Mouse (Mus musculus) cerebellum, adult 2 months (tissue): ENCODE measurements around the gene Bud23.

ENCODE experiments used
- CTCF ChIP-seq: fragments of 200-500 bp; IDR thresholded peaks from 2 replicates; pipeline ENCODE4 v1.5.1; 2011; ENCODE audit warnings: low read depth, mild to moderate bottlenecking, control low read depth, low read length, moderate library complexity, borderline replicate concordance; ENCODE audit not compliant: insufficient read depth
- POLR2A ChIP-seq: fragments of 200-500 bp; IDR thresholded peaks from 2 replicates; pipeline ENCODE4 v1.6.1; 2011; ENCODE audit warnings: low read length, control low read depth, borderline replicate concordance; ENCODE audit not compliant: insufficient read depth

DNA sequence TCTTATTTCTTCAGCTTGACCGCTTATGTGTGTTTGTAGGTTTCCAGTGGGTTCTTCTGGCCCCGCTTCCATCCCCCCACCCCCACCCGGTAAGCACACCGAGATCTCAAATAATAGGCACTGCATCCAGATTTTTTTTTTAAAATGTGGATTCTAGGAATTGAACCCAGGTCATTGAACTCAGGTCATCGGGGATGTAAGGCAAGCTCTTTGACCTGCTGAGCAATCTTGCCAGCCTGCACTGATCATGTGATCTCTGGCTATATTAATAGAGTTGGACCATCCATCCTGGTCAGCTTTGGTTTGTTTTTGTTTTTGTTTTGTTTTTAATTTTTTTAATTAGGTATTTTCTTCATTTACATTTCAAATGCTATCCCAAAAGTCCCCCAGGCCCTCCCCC lies 32.2 kb downstream of the Bud23 start:
- TF ChIP-seq CTCF (no peak), POLR2A (no peak)
